Mouse (Mus musculus): ENCODE results near the gene P4ha3.

- no peak for TF ChIP-seq CTCF (IDR thresholded peaks at IDR 0.05; ENCODE audit: low read depth)
- TF ChIP-seq EP300 (IDR thresholded peaks at IDR 0.05; ENCODE audit: low read depth), result no peak
Observed at GRCm38 (mm10) chr7:100312716-100313115, 27.4 kb downstream of the P4ha3 start.

Data from liver, embryonic 14.5 days (tissue).